Mouse (Mus musculus) thymus, adult 2 months (tissue): Measurements from ENCODE around the gene Zfand2a.

Experiments
- CTCF ChIP-seq: fragments of 200-500 bp; IDR thresholded peaks from 2 replicates; pipeline ENCODE4 v1.5.1; 2012; ENCODE audit warnings: mild to moderate bottlenecking, control low read depth, low read length, moderate library complexity, borderline replicate concordance; ENCODE audit not compliant: control insufficient read depth, poor library complexity, insufficient read depth; ENCODE audit errors: extremely low read depth
- POLR2A ChIP-seq: fragments of 200-500 bp; IDR thresholded peaks from 2 replicates; pipeline ENCODE4 v1.6.1; 2012; ENCODE audit warnings: mild to moderate bottlenecking, low read length, control low read depth, moderate library complexity; ENCODE audit not compliant: control insufficient read depth, poor library complexity, insufficient read depth; ENCODE audit errors: extremely low read depth

DNA sequence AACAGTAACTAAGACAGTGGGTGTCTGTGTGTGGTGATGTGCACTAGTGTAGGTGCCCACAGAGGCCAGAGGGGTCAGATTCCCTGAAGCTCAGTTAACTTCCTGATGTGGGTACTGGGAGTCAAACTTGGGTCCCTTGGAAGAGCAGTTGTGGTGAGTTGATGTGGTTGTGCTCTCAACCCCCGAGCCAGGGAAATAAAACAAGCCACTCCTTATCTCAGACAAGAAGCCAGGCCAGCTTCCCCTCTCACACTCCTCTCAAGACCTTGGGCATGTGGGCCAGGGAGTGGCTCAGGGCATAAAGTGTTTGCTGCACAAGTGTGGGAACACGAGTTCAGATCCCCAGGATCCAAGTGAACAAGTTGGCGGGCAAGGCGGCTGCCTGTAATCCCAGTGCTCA is 17.5 kb downstream of the Zfand2a start:
- TF ChIP-seq POLR2A (no peak), CTCF (no peak)
